Mouse (Mus musculus): ENCODE results near the gene Mst1r.

DNA sequence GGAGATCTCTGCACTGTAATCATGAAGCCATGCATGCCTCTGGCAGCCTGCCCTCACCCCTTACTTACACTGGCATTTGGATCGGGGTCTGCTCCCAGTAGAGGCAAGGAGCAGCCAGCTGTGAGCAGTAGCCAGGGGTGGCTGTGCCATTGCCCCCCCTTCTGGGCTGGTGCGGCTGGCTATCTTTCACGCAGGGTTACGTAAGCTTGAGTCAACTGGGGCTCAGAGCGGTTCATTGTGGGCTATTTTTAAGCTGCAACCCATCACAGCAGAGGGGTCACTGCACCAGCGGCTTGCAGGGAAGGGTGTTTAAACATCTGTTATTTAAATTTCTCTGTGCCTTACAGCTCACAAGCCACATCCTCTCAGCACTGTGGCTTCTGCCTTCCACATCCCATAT is 17.3 kb downstream of the Mst1r start:
- no peak for TF ChIP-seq CTCF (IDR thresholded peaks at IDR 0.05; ENCODE audit: low read depth, low read length)
- TF ChIP-seq POLR2A (IDR thresholded peaks at IDR 0.05; ENCODE audit: insufficient read depth, low read length) = no peak
- no peak for TF ChIP-seq EP300 (IDR thresholded peaks at IDR 0.05; ENCODE audit: insufficient read depth, low read depth, low read length)

Measured in ES-Bruce4 (cell line).